Mouse (Mus musculus) hindbrain, embryonic 14.5 days (tissue): ENCODE results near the gene Dgkz. TPM values are rescaled to one million over a fixed set of nuclear protein-coding genes. Genes with fewer than 3 reads are reported as not detected.

Experiments
- ATAC-seq: fragments of 200-750 bp; cut with Nextera tagmentation; 2 replicates; pipeline ENCODE4 v1.8.0; 2017; ENCODE audit warnings: moderate number of reproducible peaks, mild to moderate bottlenecking, moderate TSS enrichment, moderate library complexity; ENCODE audit not compliant: low FRiP score
- DNase-seq: peaks from one replicate; pipeline ENCODE4 v3.0.0-alpha.2; 2015; ENCODE audit warnings: low spot score
- H3K27ac ChIP-seq: fragments of 300-500 bp; sonication (generic); 2 replicates; pipeline ENCODE4 v1.5.1; 2014; ENCODE audit warnings: mild to moderate bottlenecking, moderate library complexity
- H3K27me3 ChIP-seq: fragments of 300-500 bp; sonication (generic); 2 replicates; pipeline ENCODE4 v1.6.1; 2014; ENCODE audit warnings: mild to moderate bottlenecking, low read length, mixed read lengths; ENCODE audit not compliant: control insufficient read depth, insufficient read depth
- H3K36me3 ChIP-seq: fragments of 300-500 bp; sonication (generic); replicated peaks from 2 replicates; pipeline ENCODE4 v1.6.1; 2014; ENCODE audit not compliant: control insufficient read depth, insufficient read depth
- H3K4me1 ChIP-seq: fragments of 300-500 bp; sonication (generic); replicated peaks from 2 replicates; pipeline ENCODE4 v1.6.1; 2014; ENCODE audit warnings: antibody characterized with exemption, low read length, mixed read lengths; ENCODE audit not compliant: control insufficient read depth, insufficient read depth
- H3K4me2 ChIP-seq: fragments of 300-500 bp; sonication (generic); replicated peaks from 2 replicates; pipeline ENCODE4 v1.6.1; 2014; ENCODE audit warnings: mild to moderate bottlenecking, moderate library complexity
- H3K4me3 ChIP-seq: fragments of 300-500 bp; sonication (generic); replicated peaks from 2 replicates; pipeline ENCODE4 v1.5.1; 2014; ENCODE audit warnings: mild to moderate bottlenecking, low read length
- H3K9ac ChIP-seq: fragments of 300-500 bp; sonication (generic); 2 replicates; pipeline ENCODE4 v1.6.1; 2014
- H3K9me3 ChIP-seq: fragments of 300-500 bp; sonication (generic); 2 replicates; pipeline ENCODE4 v1.6.1; 2016; ENCODE audit warnings: low read length; ENCODE audit not compliant: control insufficient read depth
- WGBS: fragments of 180-500 bp; shearing (Covaris S2); extraction: QIAGEN DNeasy Blood & Tissue Kit; methylation state at CpG from one replicate; pipeline ENCODE4 v1.1.7; 2014; 5-methylcytosine and 5-hydroxymethylcytosine counted together
- polyA plus RNA-seq: library from polyadenylated mRNA; unstranded; fragments of >200 nt; fragmentation: Nextera tagmentation; extraction: Ambion mirVana; gene quantifications from 2 replicates; pipeline ENCODE4 v1.2.1, GENCODE M21; 2014

Gene Dgkz
- polyA plus RNA-seq, 1 experiment from 2014 or later: 39.0 TPM

DNA sequence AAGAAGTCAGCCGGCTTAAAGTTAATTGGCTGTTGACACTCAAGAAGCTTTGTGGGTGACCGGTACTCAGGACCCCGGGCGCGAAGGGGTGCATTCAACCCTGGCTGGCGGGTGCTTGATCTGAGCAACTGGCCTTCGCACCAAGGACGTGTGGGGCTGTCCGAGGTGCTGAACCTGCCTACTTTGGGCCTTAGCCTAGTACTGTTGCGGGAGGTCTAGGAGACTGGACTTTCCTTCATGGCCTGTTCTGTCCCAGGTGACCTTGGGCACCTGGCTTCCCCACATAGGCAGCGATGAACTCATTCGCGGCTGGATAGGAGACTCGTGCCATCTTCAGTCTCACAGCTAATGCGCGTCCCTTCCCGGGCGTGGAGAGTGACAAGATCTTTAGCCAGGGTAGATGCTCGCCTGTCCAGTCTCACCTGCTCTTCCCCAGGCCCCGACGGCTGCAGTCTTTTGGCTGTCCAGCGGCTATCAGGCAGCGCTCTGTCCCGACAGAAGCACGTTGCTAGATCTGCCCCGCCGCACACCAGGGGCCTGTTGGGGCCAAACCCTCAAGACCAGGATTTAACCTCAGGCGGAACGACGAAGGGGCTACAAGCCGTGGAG, 54.4 kb downstream of the Dgkz start:
- Histone ChIP-seq H3K9ac (peak overlapping the region; percentile 54), H3K4me3 (peak overlapping the region; percentile 63), H3K27me3 (peaks cover 59% of the 10 kb centered on the region), H3K4me2 (peak overlapping the region; percentile 93), H3K4me1 (peaks cover 13% of the 10 kb centered on the region), H3K9me3 (no peaks in the 10 kb centered on the region), H3K36me3 (peaks cover 32% of the 10 kb centered on the region), H3K27ac (no peak overlapping the region)
- ATAC-seq (peak; percentile 22; the same call in 1 of the 2 replicates), DNase-seq (no peak)
- 6% methylated on average over 31 of the region's 31 CpGs for WGBS

DNA sequence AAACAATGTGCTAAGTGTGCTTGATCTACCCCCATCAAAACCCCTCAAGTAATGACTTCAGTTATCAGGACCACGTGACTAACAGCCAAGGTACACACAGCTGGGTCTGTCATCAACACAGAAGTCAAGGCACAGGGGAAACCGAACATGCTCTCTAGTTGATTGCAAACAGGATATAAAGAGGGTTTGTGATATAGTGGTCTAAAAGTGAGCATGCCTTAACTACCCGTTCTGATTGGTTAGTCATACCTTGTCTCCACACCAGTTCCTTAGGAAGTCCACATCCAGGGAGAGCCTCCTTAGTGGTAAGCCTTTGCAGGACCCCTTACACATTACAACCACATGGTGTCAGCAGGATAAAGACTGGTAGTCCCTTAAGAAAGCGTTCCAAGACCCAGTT, 55.5 kb downstream of the Dgkz start:
- H3K4me3 ChIP-seq: no peak overlapping the region

DNA sequence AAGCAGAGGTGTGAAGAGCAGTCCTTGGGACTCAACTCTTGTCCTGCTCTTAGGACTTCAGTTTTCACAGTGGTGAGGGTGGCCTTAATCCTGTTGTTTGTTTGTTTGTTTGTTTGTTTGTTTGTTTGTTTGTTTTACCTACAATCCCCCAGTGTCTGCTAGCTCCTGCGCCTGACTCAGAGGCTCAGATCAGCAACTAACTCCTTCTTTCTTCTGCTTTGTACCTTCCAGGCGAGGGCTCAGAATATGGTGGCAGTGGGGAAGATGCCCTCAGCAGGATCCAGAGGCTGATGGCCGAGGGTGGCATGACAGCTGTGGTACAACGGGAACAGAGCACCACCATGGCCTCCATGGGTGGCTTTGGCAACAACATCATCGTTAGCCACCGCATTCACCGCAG, 58.6 kb downstream of the Dgkz start:
- H3K36me3 ChIP-seq: peaks cover 68% of the 10 kb centered on the region
- H3K4me2 ChIP-seq: no peak overlapping the region
- 90% methylated on average over 7 of the region's 7 CpGs for WGBS

More for the DNA sequence above, 55.5 kb downstream of the Dgkz start:
- no peaks in the 10 kb centered on the region for H3K9me3 ChIP-seq
- H3K4me2 ChIP-seq: no peak overlapping the region
- peaks cover 59% of the 10 kb centered on the region for H3K27me3 ChIP-seq
- H3K9ac ChIP-seq: no peak overlapping the region
- 80% methylated on average over 4 of the region's 4 CpGs for WGBS
- H3K27ac ChIP-seq: no peak overlapping the region
- DNase-seq (no peak), ATAC-seq (no peak)
- peaks cover 13% of the 10 kb centered on the region for H3K4me1 ChIP-seq
- peaks cover 39% of the 10 kb centered on the region for H3K36me3 ChIP-seq

DNA sequence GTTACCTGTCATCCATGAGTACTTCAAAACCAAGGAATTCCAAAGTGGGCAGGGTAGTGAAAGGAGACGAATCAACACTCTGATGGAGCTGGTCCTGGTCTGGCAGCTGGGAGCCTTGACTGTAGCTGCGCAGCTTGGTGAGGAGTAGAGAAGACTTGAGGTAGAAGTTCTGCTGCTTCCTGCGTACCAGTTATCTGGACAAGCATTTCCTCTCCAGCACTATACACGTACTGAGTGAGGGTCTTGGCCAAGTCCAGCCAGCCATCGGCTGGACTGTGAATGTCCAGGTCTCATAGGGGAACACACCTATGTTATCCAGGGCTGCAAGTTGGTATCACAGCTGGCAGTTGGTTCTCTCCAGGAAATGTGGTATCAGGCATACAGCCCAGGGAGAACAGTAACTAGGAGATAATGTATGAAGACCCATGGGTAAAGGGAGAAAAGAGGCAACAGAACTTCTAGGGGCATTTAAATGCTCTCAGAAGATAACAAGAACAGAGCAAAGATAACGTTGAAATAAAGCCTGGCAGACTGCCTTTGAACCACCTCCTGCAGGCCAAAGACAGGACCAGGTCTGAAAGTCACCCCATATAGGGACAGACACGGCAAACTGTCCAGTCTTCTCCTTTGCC, 59.2 kb downstream of the Dgkz start:
- Histone ChIP-seq H3K9me3 (no peaks in the 10 kb centered on the region), H3K27ac (no peak overlapping the region), H3K4me3 (no peak overlapping the region), H3K27me3 (peaks cover 22% of the 10 kb centered on the region), H3K4me1 (peaks cover 5% of the 10 kb centered on the region), H3K9ac (no peak overlapping the region), H3K36me3 (peaks cover 74% of the 10 kb centered on the region), H3K4me2 (no peak overlapping the region)
- ATAC-seq (no peak), DNase-seq (no peak)
- WGBS: 92% methylated on average over 7 of the region's 7 CpGs

More for the DNA sequence above, 58.6 kb downstream of the Dgkz start:
- Histone ChIP-seq H3K9me3 (no peaks in the 10 kb centered on the region), H3K9ac (no peak overlapping the region), H3K27ac (no peak overlapping the region), H3K27me3 (peaks cover 28% of the 10 kb centered on the region), H3K4me1 (peaks cover 6% of the 10 kb centered on the region), H3K4me3 (no peak overlapping the region)
- DNase-seq (no peak), ATAC-seq (no peak)

DNA sequence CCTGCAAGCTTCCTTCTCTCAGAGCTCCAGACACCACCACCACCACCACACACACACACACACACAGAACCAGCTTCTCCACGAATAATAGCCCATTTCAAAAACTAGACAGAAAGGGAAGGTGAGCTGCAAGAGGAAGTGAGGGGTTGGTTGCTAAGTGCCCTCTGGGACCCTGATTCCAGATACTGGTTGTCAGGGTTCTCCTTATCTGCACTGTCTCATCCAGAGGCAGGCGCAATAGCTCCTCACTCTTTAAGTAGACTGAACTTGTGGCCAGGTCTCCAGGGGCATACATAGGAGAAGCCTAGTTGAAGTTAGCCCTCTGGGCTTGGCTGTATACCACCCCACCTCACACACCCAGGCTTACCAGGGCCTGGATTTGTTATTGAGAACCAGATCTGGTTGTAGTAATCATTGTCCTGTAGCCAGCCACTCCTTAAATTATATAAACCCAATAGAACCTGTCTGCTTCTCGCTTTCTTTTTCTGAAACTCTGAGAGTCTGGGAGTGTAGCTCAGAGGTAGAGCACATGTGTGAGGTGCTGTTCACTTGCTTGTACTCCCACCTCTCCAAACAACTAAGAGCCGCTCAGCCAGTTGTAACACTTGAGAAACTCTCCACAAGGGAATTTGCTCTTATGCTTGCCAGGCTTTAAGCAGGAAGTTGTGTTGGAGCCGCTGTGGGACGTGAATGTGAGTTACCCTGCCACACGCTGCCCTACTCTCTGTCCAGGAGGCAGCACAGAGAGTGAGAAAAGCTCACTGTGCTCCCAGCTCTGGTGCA, 62.1 kb downstream of the Dgkz start:
- Histone ChIP-seq H3K4me2 (no peak overlapping the region), H3K36me3 (peaks cover 87% of the 10 kb centered on the region), H3K4me1 (no peaks in the 10 kb centered on the region), H3K27me3 (no peaks in the 10 kb centered on the region), H3K9ac (no peak overlapping the region), H3K4me3 (no peak overlapping the region), H3K9me3 (no peaks in the 10 kb centered on the region), H3K27ac (no peak overlapping the region)
- 89% methylated on average over 7 of the region's 7 CpGs for WGBS
- DNase-seq: no peak
- ATAC-seq: no peak

DNA sequence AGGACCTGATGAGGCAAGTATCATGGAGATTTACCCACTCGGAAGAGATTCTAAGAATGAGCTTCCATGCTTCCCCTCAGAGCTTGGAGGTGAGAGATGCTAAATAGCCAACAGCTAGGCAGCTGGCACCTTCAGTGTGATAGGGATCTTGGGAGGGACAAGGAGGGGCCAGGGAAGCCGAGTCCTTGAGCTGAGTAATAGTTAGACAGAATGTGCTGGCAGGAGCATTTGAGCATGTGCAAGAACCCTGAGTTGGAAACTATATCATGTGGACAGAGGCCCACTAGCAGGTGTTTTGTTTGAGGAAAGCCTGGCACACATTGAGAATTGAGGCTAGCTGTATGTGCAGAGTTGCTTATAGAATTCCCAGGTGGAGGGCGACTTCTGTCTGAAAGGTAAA, 63.0 kb downstream of the Dgkz start:
- 87% methylated on average over 3 of the region's 3 CpGs for WGBS
- ATAC-seq: no peak
- no peak overlapping the region for H3K4me3 ChIP-seq
- peaks cover 78% of the 10 kb centered on the region for H3K36me3 ChIP-seq
- no peak overlapping the region for H3K4me2 ChIP-seq
- no peaks in the 10 kb centered on the region for H3K4me1 ChIP-seq
- H3K27me3 ChIP-seq: no peaks in the 10 kb centered on the region
- no peaks in the 10 kb centered on the region for H3K9me3 ChIP-seq
- H3K27ac ChIP-seq: no peak overlapping the region
- no peak overlapping the region for H3K9ac ChIP-seq
- no peak for DNase-seq

DNA sequence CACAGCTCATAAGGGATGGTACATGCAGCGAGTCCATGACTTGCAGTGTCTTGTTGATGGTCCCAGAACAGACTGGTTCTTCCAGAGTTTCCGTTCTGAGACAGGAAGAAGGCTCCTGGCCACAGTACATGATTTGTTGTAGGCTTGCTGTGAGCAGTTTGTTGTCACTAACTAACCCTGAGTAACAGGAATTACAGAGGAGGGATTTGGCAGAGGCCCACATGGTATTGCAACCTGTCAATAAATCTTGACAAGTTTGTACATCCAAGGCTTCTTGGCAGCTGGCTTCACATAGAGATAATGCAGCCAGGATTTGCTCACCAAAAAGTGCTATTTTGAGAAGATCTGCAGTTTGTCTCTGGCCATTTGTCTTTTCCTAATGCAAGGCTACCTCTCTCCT, 69.5 kb downstream of the Dgkz start:
- H3K4me1 ChIP-seq: no peaks in the 10 kb centered on the region
- no peaks in the 10 kb centered on the region for H3K27me3 ChIP-seq
- DNase-seq (no peak), ATAC-seq (no peak)
- H3K4me2 ChIP-seq: no peak overlapping the region
- H3K4me3 ChIP-seq: no peak overlapping the region
- no peaks in the 10 kb centered on the region for H3K9me3 ChIP-seq
- peaks cover 45% of the 10 kb centered on the region for H3K36me3 ChIP-seq
- 92% methylated on average over 2 of the region's 2 CpGs for WGBS
- H3K9ac ChIP-seq: no peak overlapping the region
- H3K27ac ChIP-seq: no peak overlapping the region

DNA sequence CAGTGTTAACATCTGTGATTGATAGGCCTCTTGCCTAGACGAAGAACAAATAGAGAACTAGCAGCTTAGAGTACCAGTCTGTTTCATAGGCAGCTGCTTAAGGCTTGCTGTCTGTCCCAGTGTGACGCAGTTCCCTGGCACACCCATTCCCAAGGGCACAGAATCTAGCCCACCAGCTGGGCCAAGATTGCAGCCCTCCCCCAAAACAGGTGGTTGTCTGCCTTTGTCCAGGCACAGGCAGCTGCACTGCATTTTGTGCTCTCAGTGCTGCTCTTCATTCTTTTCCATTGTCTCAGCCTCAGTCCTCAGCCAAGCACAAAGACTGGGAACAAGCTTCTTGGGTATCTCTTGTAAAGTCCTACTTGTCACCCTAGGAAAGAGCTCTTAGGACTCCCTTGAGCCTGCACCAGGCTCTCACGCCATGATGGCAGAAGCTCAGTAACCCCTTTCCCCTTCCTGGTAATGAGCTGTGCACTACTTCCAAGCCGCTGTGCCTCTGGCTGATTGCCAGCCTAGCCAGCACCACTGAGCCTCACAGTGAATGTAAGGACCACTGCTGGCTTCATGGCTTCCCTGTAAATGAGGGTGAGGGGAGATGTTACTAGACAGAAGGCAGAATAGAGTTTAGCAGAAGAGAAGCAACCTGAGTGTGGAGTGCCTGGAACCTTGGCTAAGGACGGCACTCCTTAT, 70.9 kb downstream of the Dgkz start:
- DNase-seq: no peak
- 41% methylated on average over 5 of the region's 5 CpGs for WGBS
- H3K9me3 ChIP-seq: no peaks in the 10 kb centered on the region
- ATAC-seq: peak; percentile 27; the same call in 1 of the 2 replicates
- no peaks in the 10 kb centered on the region for H3K27me3 ChIP-seq
- H3K9ac ChIP-seq: no peak overlapping the region
- peak overlapping the region; percentile 20; the same call in 1 of the 2 replicates for H3K27ac ChIP-seq
- no peak overlapping the region for H3K4me3 ChIP-seq
- H3K4me1 ChIP-seq: no peaks in the 10 kb centered on the region
- no peak overlapping the region for H3K4me2 ChIP-seq
- peaks cover 36% of the 10 kb centered on the region for H3K36me3 ChIP-seq
